Mouse (Mus musculus) brain, embryonic 14.5 days (tissue): ENCODE measurements at regions not wholly inside any gene's neighbourhood (a gene's known extent, or its start where the extent isn't known, plus 50 kb on each side); places are given as distances from the start of the nearest gene placed in this dataset.
A peak's percentile ranks its signal among the peaks of the same experiment; 100 is the strongest.

ENCODE experiments used
- DNase-seq: peaks from one replicate; pipeline ENCODE4 v3.0.0-alpha.2; 2011; ENCODE audit warnings: low read depth
- CTCF ChIP-seq: fragments of 200-500 bp; IDR thresholded peaks from 2 replicates; pipeline ENCODE4 v1.5.1; 2012; ENCODE audit warnings: inconsistent platforms, mild to moderate bottlenecking, moderate library complexity, borderline replicate concordance; ENCODE audit not compliant: insufficient read depth, insufficient read length; ENCODE audit errors: extremely low read depth
- POLR2A ChIP-seq: fragments of 200-500 bp; IDR thresholded peaks from 2 replicates; pipeline ENCODE4 v1.6.1; 2012; ENCODE audit warnings: mild to moderate bottlenecking, inconsistent platforms, borderline replicate concordance; ENCODE audit not compliant: poor library complexity, insufficient read depth, insufficient read length, severe bottlenecking; ENCODE audit errors: extremely low read depth

GRCm38 (mm10) chr5:42270286-42271076 lies 202.7 kb downstream of the Gm16223 start:
- TF ChIP-seq CTCF, result no peak
- TF ChIP-seq POLR2A, result no peak
- peak; percentile 73 for DNase-seq

DNA sequence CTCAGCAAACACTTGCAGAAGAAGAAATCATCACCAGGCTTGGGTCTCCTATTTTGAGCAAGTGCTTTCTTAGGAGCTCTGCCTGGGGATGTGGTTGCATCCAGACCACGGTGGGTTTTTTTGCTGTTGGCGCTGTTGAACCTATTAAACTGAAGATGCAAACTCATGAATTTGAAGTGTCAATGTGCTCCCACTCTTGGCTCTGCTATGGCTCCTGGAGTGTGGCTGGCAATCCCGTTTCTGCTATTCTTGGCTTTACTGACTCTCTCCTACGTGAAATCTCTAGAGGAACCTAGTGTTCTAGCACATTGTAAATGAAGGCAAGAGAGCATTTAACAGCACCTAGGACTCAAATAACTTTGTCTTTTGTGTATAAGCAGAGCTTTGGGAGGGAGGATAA lies 204.2 kb downstream of the Gm16223 start:
- peak; percentile 36 for DNase-seq

GRCm38 (mm10) chr5:42278617-42279296 lies 211.0 kb downstream of the Gm16223 start:
- TF ChIP-seq CTCF (no peak), POLR2A (no peak)
- peak; percentile 60 for DNase-seq

More for the DNA sequence above, 204.2 kb downstream of the Gm16223 start:
- no peak for TF ChIP-seq POLR2A
- no peak for TF ChIP-seq CTCF
